Mouse (Mus musculus) activated CD4-positive, CD25-positive, alpha-beta regulatory T cell (primary cell): Measurements from ENCODE around the gene Eef1e1. TPM values are rescaled to one million over a fixed set of nuclear protein-coding genes. Genes with fewer than 3 reads are reported as not detected.

Experiments
- polyA plus RNA-seq, 2 experiments: library from polyadenylated mRNA; unstranded; fragments of 100-300 nt; shearing (Covaris generic); gene quantifications; one replicate each; pipeline ENCODE4 v1.2.1; 2017

Eef1e1 gene
- polyA plus RNA-seq, result 10 to 100 TPM; 27.7 to 40.4 TPM

GRCm38 (mm10) chr13:38658528-38659280 is at the start of gene Eef1e1:
Eef1e1 (minus strand) TSS chr13:38659058.

GRCm38 (mm10) chr13:38634800-38635269 is 24.0 kb downstream of the Eef1e1 start, which contains the start of gene Bloc1s5:
Bloc1s5 (minus strand) TSS chr13:38635109.

Other genes starting within 250 kb of the Eef1e1 start
- gene Txndc5, start 130.2 kb downstream of the Eef1e1 start, polyA plus RNA-seq, result 100 to 1,000 TPM in 1 of 2 experiments, 10 to 100 TPM in 1; 78.1 to 102 TPM
- 1 to 10 TPM; 6.9 to 9.2 TPM for gene Bloc1s5, start 23.9 kb downstream of the Eef1e1 start, polyA plus RNA-seq